ENCODE assay signal across 7 mouse cellular contexts in the genomic region with DNA sequence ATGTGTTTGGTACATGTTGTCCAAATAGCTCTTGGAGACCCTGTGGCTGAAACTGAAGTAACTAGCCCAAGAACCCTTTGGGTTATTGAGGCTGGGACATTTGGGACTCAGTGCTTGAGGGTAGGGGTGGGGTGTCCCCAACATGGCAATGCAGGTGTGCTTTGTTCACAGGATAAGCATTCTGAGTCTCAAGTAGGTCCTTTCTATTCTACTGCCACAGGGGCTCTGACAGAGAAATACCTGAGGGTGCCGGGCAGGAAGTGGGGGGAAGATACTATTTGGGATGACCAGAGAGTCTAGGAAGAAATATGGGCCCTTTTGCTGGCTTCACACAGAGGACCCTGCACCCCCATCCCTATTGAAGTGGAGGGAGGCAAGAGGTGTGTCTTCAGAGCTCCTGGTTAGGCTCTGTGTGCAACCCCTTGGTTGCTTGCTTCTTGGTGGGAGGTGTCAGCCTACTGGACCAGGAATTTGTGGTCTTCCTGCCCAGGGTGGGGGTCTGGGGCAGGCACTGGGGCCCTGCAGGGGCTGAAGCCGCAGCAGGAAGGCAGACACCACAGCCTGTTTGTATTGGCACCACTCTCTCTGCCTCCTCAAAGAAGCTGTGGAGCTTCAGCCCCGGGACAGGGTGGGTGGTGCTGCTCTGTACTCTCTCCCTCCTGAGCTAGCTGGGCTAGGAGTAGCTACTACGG. TPM values are rescaled to one million over a fixed set of nuclear protein-coding genes. Genes with fewer than 3 reads are reported as not detected.
DNase-seq lines count a peak whose midpoint lies in the region; ATAC-seq and TF ChIP-seq lines count a peak whose summit lies in the region.

No protein-coding gene starts in this region.

- peaks cover 2% of the 10 kb centered on the region for H3K36me3 ChIP-seq in lung, embryonic 14.5 days (ENCODE audit: insufficient read depth)
- H3K36me3 ChIP-seq in embryonic facial prominence, embryonic 12.5 days = peaks cover 2% of the 10 kb centered on the region
- H3K36me3 ChIP-seq in intestine, embryonic 14.5 days (ENCODE audit: control insufficient read depth, insufficient read depth, low read length) = peaks cover 2% of the 10 kb centered on the region
- peaks cover 2% of the 10 kb centered on the region for H3K36me3 ChIP-seq in neural tube, embryonic 13.5 days

- H3K9ac ChIP-seq in lung, embryonic 14.5 days = peak overlapping the region; percentile 75
- H3K9ac ChIP-seq in embryonic facial prominence, embryonic 12.5 days = no peak overlapping the region
- H3K9ac ChIP-seq in intestine, embryonic 14.5 days (ENCODE audit: low read length) = peak overlapping the region; percentile 10; the same call in 1 of the 2 replicates
- H3K9ac ChIP-seq in neural tube, embryonic 13.5 days = 0 out of 2 replicates have a peak overlapping the region, but pooled peaks have one; percentile 5

- no peak for TF ChIP-seq CTCF in lung, embryonic 14.5 days (IDR thresholded peaks at IDR 0.05; ENCODE audit: low read depth)

- DNase-seq in lung, embryonic 14.5 days = no peak
- no peak for DNase-seq in lung, postnatal 25 days (ENCODE audit: low spot score)
- no peak for DNase-seq in intestine, embryonic 14.5 days (ENCODE audit: low spot score)
- DNase-seq in layer of hippocampus, adult 18-20 months (ENCODE audit: low spot score in 2 of 2) = no peak
- no peak for DNase-seq in embryo, embryonic 10 days (ENCODE audit: low spot score)

- H3K4me2 ChIP-seq in lung, embryonic 14.5 days = peak overlapping the region; percentile 86
- peak overlapping the region; percentile 19 for H3K4me2 ChIP-seq in embryonic facial prominence, embryonic 12.5 days (replicated peaks)
- H3K4me2 ChIP-seq in intestine, embryonic 14.5 days (ENCODE audit: low read length) = peak overlapping the region; percentile 97
- peak overlapping the region; percentile 94; the same call in 1 of the 2 replicates for H3K4me2 ChIP-seq in neural tube, embryonic 13.5 days

- 25% methylated on average over 4 of the region's 4 CpGs for WGBS in lung, embryonic 14.5 days
- 58% methylated on average over 4 of the region's 4 CpGs for WGBS in embryonic facial prominence, embryonic 12.5 days
- 24% methylated on average over 4 of the region's 4 CpGs for WGBS in intestine, embryonic 14.5 days
- WGBS in neural tube, embryonic 13.5 days = 61% methylated on average over 4 of the region's 4 CpGs

- H3K27me3 ChIP-seq in lung, embryonic 14.5 days (ENCODE audit: insufficient read depth, low read length) = peaks cover 9% of the 10 kb centered on the region; the same call in 1 of the 2 replicates
- H3K27me3 ChIP-seq in embryonic facial prominence, embryonic 12.5 days = peaks cover 15% of the 10 kb centered on the region
- H3K27me3 ChIP-seq in intestine, embryonic 14.5 days (replicated peaks; ENCODE audit: control insufficient read depth, insufficient read depth, low read length) = peaks cover 8% of the 10 kb centered on the region
- H3K27me3 ChIP-seq in neural tube, embryonic 13.5 days = peaks cover 31% of the 10 kb centered on the region

- H3K4me3 ChIP-seq in lung, embryonic 14.5 days (ENCODE audit: low read depth, low read length) = peak overlapping the region; percentile 81; the same call in 1 of the 2 replicates
- no peak overlapping the region for H3K4me3 ChIP-seq in embryonic facial prominence, embryonic 12.5 days
- H3K4me3 ChIP-seq in intestine, embryonic 14.5 days (ENCODE audit: low read depth, low read length) = no peak overlapping the region
- no peak overlapping the region for H3K4me3 ChIP-seq in neural tube, embryonic 13.5 days

- H3K27ac ChIP-seq in lung, embryonic 14.5 days (ENCODE audit: low read depth) = peak overlapping the region; percentile 98
- peak overlapping the region; percentile 85 for H3K27ac ChIP-seq in embryonic facial prominence, embryonic 12.5 days
- peak overlapping the region; percentile 95 for H3K27ac ChIP-seq in intestine, embryonic 14.5 days (ENCODE audit: low read depth)
- H3K27ac ChIP-seq in neural tube, embryonic 13.5 days (replicated peaks) = peak overlapping the region; percentile 38; the same call in 1 of the 2 replicates

- H3K4me1 ChIP-seq in lung, embryonic 14.5 days (ENCODE audit: insufficient read depth) = peaks cover 36% of the 10 kb centered on the region
- H3K4me1 ChIP-seq in embryonic facial prominence, embryonic 12.5 days = peaks cover 64% of the 10 kb centered on the region
- H3K4me1 ChIP-seq in intestine, embryonic 14.5 days (replicated peaks; ENCODE audit: control insufficient read depth, insufficient read depth, low read length) = peaks cover 53% of the 10 kb centered on the region
- peaks cover 61% of the 10 kb centered on the region for H3K4me1 ChIP-seq in neural tube, embryonic 13.5 days (replicated peaks)

- no peak for ATAC-seq in lung, embryonic 14.5 days (ENCODE audit: insufficient read depth)
- no peak for ATAC-seq in embryonic facial prominence, embryonic 12.5 days (ENCODE audit: insufficient number of reproducible peaks, insufficient read depth, low FRiP score, low TSS enrichment)
- no peak for ATAC-seq in intestine, embryonic 14.5 days (replicated peaks; ENCODE audit: low FRiP score, low TSS enrichment, low read depth)
- no peak for ATAC-seq in neural tube, embryonic 13.5 days (ENCODE audit: low read depth)

- H3K9me3 ChIP-seq in lung, embryonic 14.5 days (ENCODE audit: low read depth, low read length) = no peaks in the 10 kb centered on the region
- H3K9me3 ChIP-seq in embryonic facial prominence, embryonic 12.5 days = no peaks in the 10 kb centered on the region
- no peaks in the 10 kb centered on the region for H3K9me3 ChIP-seq in intestine, embryonic 14.5 days (ENCODE audit: control insufficient read depth, low read length)
- H3K9me3 ChIP-seq in neural tube, embryonic 13.5 days = no peaks in the 10 kb centered on the region

RNA-seq across cellular contexts. Expression of gene Tspan4, which starts 2.7 kb away (rescaled TPM):
- polyA plus RNA-seq in lung, embryonic 14.5 days (2014; fragmentation: Nextera tagmentation; extraction: Ambion mirVana) = 95.5 and 100.0 TPM in 2 replicates
- polyA plus RNA-seq in embryonic facial prominence, embryonic 12.5 days (2016; fragmentation: Nextera tagmentation; extraction: Ambion mirVana) = 36.8 and 43.3 TPM in 2 replicates
- 75.1 and 83.9 TPM in 2 replicates for polyA plus RNA-seq in intestine, embryonic 14.5 days (2014; fragmentation: Nextera tagmentation; extraction: Ambion mirVana)
- polyA plus RNA-seq in neural tube, embryonic 13.5 days (2015; fragmentation: Nextera tagmentation; extraction: Ambion mirVana) = 54.3 and 57.1 TPM in 2 replicates
- total RNA-seq in layer of hippocampus, adult 18-20 months (2021) = 10 to 100 TPM; 11.3 to 11.7 TPM

RNA-seq across cellular contexts. Expression of gene Polr2l, which starts 2.8 kb away (rescaled TPM):
- 71.2 and 74.3 TPM in 2 replicates for polyA plus RNA-seq in lung, embryonic 14.5 days (2014; fragmentation: Nextera tagmentation; extraction: Ambion mirVana)
- polyA plus RNA-seq in embryonic facial prominence, embryonic 12.5 days (2016; fragmentation: Nextera tagmentation; extraction: Ambion mirVana) = 66.2 and 68.9 TPM in 2 replicates
- 67.7 and 73.4 TPM in 2 replicates for polyA plus RNA-seq in intestine, embryonic 14.5 days (2014; fragmentation: Nextera tagmentation; extraction: Ambion mirVana)
- 79.3 and 85.0 TPM in 2 replicates for polyA plus RNA-seq in neural tube, embryonic 13.5 days (2015; fragmentation: Nextera tagmentation; extraction: Ambion mirVana)
- total RNA-seq in layer of hippocampus, adult 18-20 months (2021) = 10 to 100 TPM; 39.2 to 42.8 TPM

RNA-seq across cellular contexts. Expression of gene Cd151, which starts 10.5 kb away (rescaled TPM):
- polyA plus RNA-seq in lung, embryonic 14.5 days (2014; fragmentation: Nextera tagmentation; extraction: Ambion mirVana) = 69.8 and 79.1 TPM in 2 replicates
- 17.0 and 19.6 TPM in 2 replicates for polyA plus RNA-seq in embryonic facial prominence, embryonic 12.5 days (2016; fragmentation: Nextera tagmentation; extraction: Ambion mirVana)
- polyA plus RNA-seq in intestine, embryonic 14.5 days (2014; fragmentation: Nextera tagmentation; extraction: Ambion mirVana) = 73.4 and 73.5 TPM in 2 replicates
- polyA plus RNA-seq in neural tube, embryonic 13.5 days (2015; fragmentation: Nextera tagmentation; extraction: Ambion mirVana) = 19.1 and 22.7 TPM in 2 replicates
- total RNA-seq in layer of hippocampus, adult 18-20 months (2021) = 10 to 100 TPM; 24.2 to 26.0 TPM

RNA-seq across cellular contexts. Expression of gene Cracr2b, which starts 16.8 kb away (rescaled TPM):
- polyA plus RNA-seq in lung, embryonic 14.5 days (2014; fragmentation: Nextera tagmentation; extraction: Ambion mirVana) = 15.1 and 18.9 TPM in 2 replicates
- polyA plus RNA-seq in embryonic facial prominence, embryonic 12.5 days (2016; fragmentation: Nextera tagmentation; extraction: Ambion mirVana) = 12.8 and 13.3 TPM in 2 replicates
- polyA plus RNA-seq in intestine, embryonic 14.5 days (2014; fragmentation: Nextera tagmentation; extraction: Ambion mirVana) = 13.8 and 14.0 TPM in 2 replicates
- 5.3 and 9.8 TPM in 2 replicates for polyA plus RNA-seq in neural tube, embryonic 13.5 days (2015; fragmentation: Nextera tagmentation; extraction: Ambion mirVana)
- 1 to 10 TPM; 3.3 TPM for total RNA-seq in layer of hippocampus, adult 18-20 months (2021)

RNA-seq across cellular contexts. Expression of gene Pnpla2, which starts 22.7 kb away (rescaled TPM):
- polyA plus RNA-seq in lung, embryonic 14.5 days (2014; fragmentation: Nextera tagmentation; extraction: Ambion mirVana) = 26.1 and 26.3 TPM in 2 replicates
- polyA plus RNA-seq in embryonic facial prominence, embryonic 12.5 days (2016; fragmentation: Nextera tagmentation; extraction: Ambion mirVana) = 13.9 and 14.6 TPM in 2 replicates
- polyA plus RNA-seq in intestine, embryonic 14.5 days (2014; fragmentation: Nextera tagmentation; extraction: Ambion mirVana) = 24.6 and 30.2 TPM in 2 replicates
- 17.1 and 17.6 TPM in 2 replicates for polyA plus RNA-seq in neural tube, embryonic 13.5 days (2015; fragmentation: Nextera tagmentation; extraction: Ambion mirVana)
- total RNA-seq in layer of hippocampus, adult 18-20 months (2021) = 10 to 100 TPM; 29.9 to 35.6 TPM

Comparison
In these comparisons a context has a peak if more than half of its experiments do, and no peak if none do; other contexts are left out.
1. H3K27ac ChIP-seq: peak in every context shown above with its lines; median percentile 98 in lung, embryonic 14.5 days; 95 in intestine, embryonic 14.5 days; 85 in embryonic facial prominence, embryonic 12.5 days; 38 in neural tube, embryonic 13.5 days.
2. H3K4me2 ChIP-seq: peak in every context shown above with its lines; median percentile 97 in intestine, embryonic 14.5 days; 94 in neural tube, embryonic 13.5 days; 86 in lung, embryonic 14.5 days; 19 in embryonic facial prominence, embryonic 12.5 days.